Mouse (Mus musculus) heart, postnatal 4 days (tissue): ENCODE measurements at regions not wholly inside any gene's neighbourhood (a gene's known extent, or its start where the extent isn't known, plus 50 kb on each side); places are given as distances from the start of the nearest gene placed in this dataset.

Experiments used
- DNase-seq: peaks from one replicate; pipeline ENCODE4 v3.0.0; 2021

- DNase-seq = no peak
These were observed 128.7 kb upstream of the Prkg2 start for GRCm38 (mm10) chr5:99165807-99166360.

GRCm38 (mm10) chr5:99157973-99158372 lies 120.8 kb upstream of the Prkg2 start:
- DNase-seq = peak; percentile 64

- DNase-seq = no peak
These were observed 116.2 kb upstream of the Prkg2 start for GRCm38 (mm10) chr5:99153269-99153850.

GRCm38 (mm10) chr5:99152299-99152698 lies 115.1 kb upstream of the Prkg2 start:
- no peak for DNase-seq

GRCm38 (mm10) chr5:99149904-99150303 lies 112.8 kb upstream of the Prkg2 start:
- DNase-seq = no peak

GRCm38 (mm10) chr5:99132670-99133069 lies 95.5 kb upstream of the Prkg2 start:
- DNase-seq = no peak

- no peak for DNase-seq
These were observed 91.5 kb upstream of the Prkg2 start for GRCm38 (mm10) chr5:99128628-99129027.

- no peak for DNase-seq
These were observed 88.3 kb upstream of the Prkg2 start for GRCm38 (mm10) chr5:99125418-99125817.

- no peak for DNase-seq
These were observed 74.6 kb upstream of the Prkg2 start for GRCm38 (mm10) chr5:99111755-99112154.

GRCm38 (mm10) chr5:99111235-99111634 lies 74.1 kb upstream of the Prkg2 start:
- DNase-seq = no peak

GRCm38 (mm10) chr5:99099727-99100116 lies 62.6 kb upstream of the Prkg2 start:
- DNase-seq = no peak

GRCm38 (mm10) chr5:99099014-99099726 lies 62.0 kb upstream of the Prkg2 start:
- DNase-seq = no peak
